Mouse (Mus musculus) bone marrow, adult 2 months (tissue): ENCODE measurements at regions not wholly inside any gene's neighbourhood (a gene's known extent, or its start where the extent isn't known, plus 50 kb on each side); places are given as distances from the start of the nearest gene placed in this dataset.

Experiments
- H3K27ac ChIP-seq: fragments of 200-500 bp; 2 replicates; pipeline ENCODE4 v1.5.1; 2012; ENCODE audit warnings: low read depth, mild to moderate bottlenecking, control low read depth, inconsistent platforms, low read length; ENCODE audit not compliant: control insufficient read depth, poor library complexity, insufficient read depth
- H3K4me1 ChIP-seq: fragments of 200-500 bp; 2 replicates; pipeline ENCODE4 v1.6.1; 2011; ENCODE audit warnings: low read length; ENCODE audit not compliant: control insufficient read depth, insufficient read depth
- H3K4me3 ChIP-seq: fragments of 200-500 bp; replicated peaks from 2 replicates; pipeline ENCODE3; 2011; ENCODE audit warnings: mild to moderate bottlenecking, low read depth, low read length, control low read depth; ENCODE audit not compliant: control insufficient read depth
- CTCF ChIP-seq: fragments of 200-500 bp; IDR thresholded peaks from 2 replicates; pipeline ENCODE4 v1.5.1; 2011; ENCODE audit warnings: low read length, control low read depth; ENCODE audit not compliant: control insufficient read depth, insufficient read depth
- POLR2A ChIP-seq: fragments of 200-500 bp; IDR thresholded peaks from 2 replicates; pipeline ENCODE4 v1.6.1; 2011; ENCODE audit warnings: low read depth, mild to moderate bottlenecking, control low read depth, low read length, borderline replicate concordance; ENCODE audit not compliant: control insufficient read depth
- WGBS: fragments of 180-500 bp; shearing (Covaris S2); methylation state at CpG from one replicate; pipeline ENCODE4 v1.1.7; 2018; 5-methylcytosine and 5-hydroxymethylcytosine counted together

GRCm38 (mm10) chr1:136779384-136779783 lies 154.7 kb downstream of the Zfp281 start:
- Histone ChIP-seq H3K4me1 (no peaks in the 10 kb centered on the region), H3K27ac (no peak overlapping the region), H3K4me3 (no peak overlapping the region)
- 84% methylated on average over 8 of the region's 8 CpGs for WGBS
- TF ChIP-seq POLR2A (no peak), CTCF (no peak)

GRCm38 (mm10) chr1:136781561-136782025 lies 156.9 kb downstream of the Zfp281 start:
- Histone ChIP-seq H3K4me3 (no peak overlapping the region), H3K4me1 (no peaks in the 10 kb centered on the region), H3K27ac (no peak overlapping the region)
- TF ChIP-seq POLR2A: no peak
- TF ChIP-seq CTCF: no peak
- WGBS: 71% methylated on average over 18 of the region's 18 CpGs

DNA sequence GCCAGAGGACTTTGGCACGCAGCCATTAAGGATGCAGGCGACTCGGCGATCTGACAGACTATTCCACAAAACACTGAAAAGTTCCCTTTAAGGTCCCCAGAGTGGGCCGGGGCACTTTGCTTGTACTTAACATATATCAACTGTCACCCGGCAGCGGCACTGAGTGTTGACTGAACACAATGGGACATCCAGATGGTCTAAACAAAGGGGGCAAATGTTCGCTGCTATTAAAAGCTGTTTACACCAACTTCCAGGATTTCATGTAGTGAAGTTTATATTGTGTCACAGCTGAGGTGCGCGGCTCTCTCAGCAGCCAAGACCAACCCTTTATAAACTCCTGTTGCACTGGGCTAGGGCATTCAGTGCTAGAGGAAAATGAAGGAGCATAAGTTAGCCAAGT lies 157.6 kb downstream of the Zfp281 start:
- no peak overlapping the region for H3K27ac ChIP-seq
- H3K4me1 ChIP-seq: no peaks in the 10 kb centered on the region
- WGBS: 55% methylated on average over 10 of the region's 10 CpGs
- TF ChIP-seq CTCF: no peak
- no peak for TF ChIP-seq POLR2A
- H3K4me3 ChIP-seq: no peak overlapping the region

DNA sequence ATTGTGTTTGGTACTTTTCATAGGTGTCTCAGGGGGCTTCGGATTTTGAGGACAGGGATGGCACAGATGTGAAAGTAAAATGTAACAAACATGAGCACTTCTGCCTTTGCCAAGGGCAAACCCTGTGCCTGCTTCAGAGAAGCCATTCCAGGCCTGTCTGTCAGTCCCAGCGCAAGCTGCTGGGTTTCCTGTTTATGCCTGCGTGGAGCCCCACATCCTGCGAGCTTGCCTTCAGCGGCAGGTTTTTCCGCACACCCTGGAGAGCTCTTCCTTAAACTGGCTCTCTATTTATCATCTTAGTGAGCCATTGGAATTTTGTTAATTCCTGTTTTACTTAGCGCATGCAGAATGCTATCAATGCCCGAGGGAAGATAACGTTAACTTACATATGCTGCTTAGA lies 159.5 kb downstream of the Zfp281 start:
- TF ChIP-seq CTCF (no peak), POLR2A (no peak)
- WGBS: 15% methylated on average over 9 of the region's 9 CpGs
- Histone ChIP-seq H3K4me1 (no peaks in the 10 kb centered on the region), H3K27ac (no peak overlapping the region), H3K4me3 (no peak overlapping the region)

DNA sequence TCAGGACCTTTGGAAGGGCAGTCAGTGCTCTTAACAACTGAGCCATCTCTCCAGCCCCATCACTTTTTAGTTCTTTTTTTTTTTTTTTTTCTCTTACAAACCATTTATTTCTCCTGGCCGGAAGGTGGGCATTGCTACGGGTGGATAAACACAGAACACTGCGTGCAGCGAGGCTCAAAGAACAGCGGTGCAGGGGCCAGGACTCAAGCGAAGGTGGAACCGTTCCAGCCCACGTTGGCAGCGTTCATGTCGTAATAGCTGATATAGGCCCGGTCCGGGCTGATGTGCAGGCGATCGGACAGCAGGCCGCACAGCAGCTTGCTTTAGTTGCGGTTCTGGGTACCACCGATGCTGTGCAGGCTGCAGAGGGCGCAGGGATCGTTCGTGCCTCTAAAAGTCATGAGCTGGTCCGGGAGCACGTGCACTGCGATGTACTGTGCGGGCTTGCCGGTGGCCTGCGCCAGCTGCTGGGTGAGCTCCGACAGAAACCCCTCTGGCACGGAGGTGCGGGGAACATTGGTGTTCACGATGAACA lies 164.3 kb downstream of the Zfp281 start:
- no peak overlapping the region for H3K27ac ChIP-seq
- H3K4me1 ChIP-seq: no peaks in the 10 kb centered on the region; the same call in 1 of the 2 replicates
- WGBS: 80% methylated on average over 30 of the region's 30 CpGs
- no peak overlapping the region for H3K4me3 ChIP-seq
- TF ChIP-seq CTCF (no peak), POLR2A (no peak)

DNA sequence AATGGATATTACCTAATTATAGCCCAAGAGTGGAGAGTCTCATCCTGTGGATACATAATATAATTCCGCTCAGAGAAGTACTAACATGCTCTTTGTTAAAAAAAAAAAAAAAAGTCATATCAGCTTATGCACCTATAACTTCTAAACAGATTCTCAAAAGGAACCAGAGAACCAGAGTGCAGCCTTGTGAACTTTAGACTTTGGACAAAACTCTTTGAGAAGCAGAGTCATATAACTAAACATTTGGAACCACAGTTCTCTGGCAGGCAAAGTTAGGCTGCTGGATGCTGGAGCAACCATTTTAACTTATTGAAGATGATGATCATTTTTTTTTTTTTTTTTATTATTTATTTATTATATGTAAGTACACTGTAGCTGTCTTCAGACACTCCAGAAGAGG lies 166.9 kb downstream of the Zfp281 start:
- Histone ChIP-seq H3K4me3 (no peak overlapping the region), H3K4me1 (no peaks in the 10 kb centered on the region; the same call in none of the 2 replicates), H3K27ac (no peak overlapping the region)
- TF ChIP-seq POLR2A: no peak
- no peak for TF ChIP-seq CTCF
- WGBS: 53% methylated on average over 1 of the region's 1 CpGs
